Mouse (Mus musculus) heart, adult 8-10 months (tissue): ENCODE data around the gene Gm597. TPM values are rescaled to one million over a fixed set of nuclear protein-coding genes. Genes with fewer than 3 reads are reported as not detected.

Experiments used
- DNase-seq: peaks from one replicate; pipeline ENCODE4 v3.0.0; 2022; ENCODE audit warnings: low spot score
- total RNA-seq, 4 experiments: library from RNA; stranded (reverse); gene quantifications; 2 replicates each; pipeline ENCODE4 v1.2.4; 2022

The Gm597 gene
- total RNA-seq: not detected

- no peak for DNase-seq
Measured at GRCm38 (mm10) chr1:28780152-28780551, at the start of gene Gm597. Gene Gm597 (minus strand): TSS chr1:28780252.

GRCm38 (mm10) chr1:28807689-28808088 is 27.6 kb upstream of the Gm597 start:
- DNase-seq: no peak

DNA sequence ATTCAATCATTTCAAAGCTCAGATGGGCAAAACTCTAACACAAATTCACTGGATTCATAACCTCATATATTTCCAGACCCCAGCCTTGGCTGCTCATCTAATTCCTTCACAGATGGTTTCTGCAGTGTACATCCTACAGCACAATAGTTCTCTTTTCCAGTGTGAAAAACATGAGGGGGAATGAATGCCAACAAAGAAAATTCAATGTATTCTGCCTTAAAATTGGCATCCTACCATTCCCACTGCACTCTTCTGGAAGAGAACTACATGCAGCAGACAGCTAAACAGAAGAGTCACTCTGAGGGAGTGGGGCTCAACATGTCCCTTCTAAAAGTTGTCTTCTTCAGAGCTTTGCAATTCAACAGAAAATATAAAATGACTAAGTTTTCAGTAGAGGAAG is 26.6 kb upstream of the Gm597 start:
- no peak for DNase-seq

GRCm38 (mm10) chr1:28800881-28801280 is 20.8 kb upstream of the Gm597 start:
- DNase-seq: no peak
